Mouse (Mus musculus): ENCODE measurements around the gene Col9a1.
A peak's percentile ranks its signal among the peaks of the same experiment; 100 is the strongest.

Gene Col9a1

DNA sequence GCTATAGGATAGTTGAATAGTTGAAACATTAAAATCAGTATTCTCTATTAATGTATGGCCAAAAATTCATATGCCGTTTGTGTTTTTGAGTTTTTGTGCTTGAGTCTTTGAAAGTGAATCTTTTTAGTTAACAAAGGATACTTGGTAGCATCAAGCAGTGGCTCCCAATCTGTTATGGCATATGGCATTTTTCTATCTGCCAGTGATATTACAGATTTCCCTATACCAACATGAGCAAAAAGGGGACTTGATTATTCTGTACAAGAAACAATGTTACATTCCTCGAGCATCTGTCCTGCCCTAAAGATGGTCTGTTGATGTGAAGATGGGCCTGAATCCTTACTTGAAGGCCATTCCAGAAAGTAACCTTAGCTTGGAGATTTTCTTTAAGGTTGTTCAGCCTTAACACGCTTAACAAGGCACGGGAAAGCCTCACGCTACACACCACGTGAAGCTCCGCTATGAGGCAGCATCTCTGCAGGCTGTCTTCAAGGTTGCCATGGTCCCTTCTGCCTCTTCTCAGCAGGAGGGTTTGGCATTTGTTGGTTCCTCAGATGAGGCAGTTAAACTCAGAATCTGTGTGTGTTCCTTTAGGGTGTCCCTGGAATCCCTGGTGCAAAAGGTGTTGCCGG lies 45.7 kb downstream of the Col9a1 start:
- DNase-seq = no peak

DNA sequence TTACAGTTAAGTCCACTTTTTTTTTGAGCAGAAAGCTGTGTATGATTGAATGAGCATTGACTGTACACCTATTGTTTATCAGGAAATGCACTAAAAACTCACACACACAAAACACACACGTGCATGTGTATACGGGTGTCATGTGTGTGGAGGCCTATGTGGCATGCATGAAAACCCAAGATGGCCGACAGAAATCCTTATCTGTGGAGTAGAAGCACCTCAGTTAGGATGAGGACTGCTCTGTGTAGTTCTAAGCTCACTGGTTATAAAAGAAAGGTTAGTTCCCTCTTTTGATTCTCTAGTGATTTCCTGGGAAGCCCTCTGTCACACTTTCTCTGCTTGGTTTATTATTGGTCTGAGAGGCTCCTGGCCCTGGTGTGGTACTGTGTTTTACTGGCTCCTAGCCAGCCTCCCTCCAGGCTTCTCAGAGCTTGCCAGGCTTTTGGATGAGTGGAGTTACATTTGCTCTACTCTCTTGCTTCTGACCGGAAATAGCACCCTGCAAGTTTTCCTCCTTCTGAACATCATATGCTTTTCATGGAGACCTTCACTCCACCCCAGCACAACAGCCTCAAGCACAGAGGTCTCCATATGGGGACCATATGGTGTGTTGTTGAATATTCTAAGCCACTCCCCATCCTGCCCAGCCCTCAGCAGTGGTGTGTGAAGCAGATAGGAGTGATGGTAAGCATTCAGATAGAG lies 48.6 kb downstream of the Col9a1 start:
- DNase-seq = no peak

DNA sequence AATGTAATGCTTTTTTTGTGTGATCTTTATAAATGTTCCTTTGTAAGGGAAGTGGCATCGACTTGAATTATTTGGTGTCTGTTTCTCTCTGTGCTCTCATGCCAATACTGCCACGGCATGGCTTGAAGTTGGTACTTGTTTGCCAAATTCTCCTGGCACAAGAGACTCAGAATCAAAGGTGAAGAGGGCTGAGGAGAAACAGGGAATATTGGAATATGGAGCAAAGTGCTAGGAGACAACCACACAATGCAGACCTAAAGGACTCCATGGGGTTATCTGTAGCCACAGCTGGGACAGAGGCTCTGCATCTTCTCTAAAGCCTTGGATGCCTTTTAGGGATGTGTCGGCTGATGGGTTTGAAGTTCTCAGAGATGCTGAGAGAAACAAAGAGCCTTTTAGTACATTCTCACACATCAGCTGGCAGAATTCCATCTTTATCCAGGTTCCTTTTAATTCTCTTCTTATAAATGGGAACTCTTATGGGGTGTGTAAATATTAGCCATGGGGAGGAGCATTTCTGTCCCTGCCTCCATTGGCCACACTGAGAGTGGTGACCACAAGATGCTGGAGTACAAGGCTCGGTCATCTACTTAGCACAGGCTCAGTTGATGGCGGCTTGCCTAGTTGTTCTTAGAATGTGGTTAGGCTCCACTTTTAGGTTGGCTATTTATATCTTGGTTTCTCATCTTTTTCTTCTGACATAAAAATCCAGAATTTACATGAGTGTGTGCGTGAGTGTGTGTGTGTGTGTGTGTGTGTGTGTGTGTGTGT lies 49.7 kb downstream of the Col9a1 start:
- DNase-seq = no peak

DNA sequence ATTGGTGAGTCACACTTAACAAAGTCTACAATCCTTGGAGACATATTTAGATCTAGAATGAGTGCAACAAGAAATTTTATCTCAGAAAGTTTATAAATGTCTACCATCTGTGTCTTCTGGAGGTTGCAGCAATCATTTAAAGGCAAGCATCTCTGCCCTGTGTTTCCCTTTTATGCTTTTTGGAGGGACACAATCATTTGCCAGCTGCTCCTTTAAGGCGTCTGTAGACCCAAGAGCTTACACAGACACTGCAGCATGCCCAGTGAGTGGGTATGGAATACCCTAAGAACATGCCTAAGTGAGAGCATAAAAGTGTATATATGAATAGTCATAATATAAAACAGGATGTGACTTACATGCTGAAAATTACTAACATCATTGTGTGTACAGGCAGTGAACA lies 52.1 kb downstream of the Col9a1 start:
- DNase-seq = no peak

DNA sequence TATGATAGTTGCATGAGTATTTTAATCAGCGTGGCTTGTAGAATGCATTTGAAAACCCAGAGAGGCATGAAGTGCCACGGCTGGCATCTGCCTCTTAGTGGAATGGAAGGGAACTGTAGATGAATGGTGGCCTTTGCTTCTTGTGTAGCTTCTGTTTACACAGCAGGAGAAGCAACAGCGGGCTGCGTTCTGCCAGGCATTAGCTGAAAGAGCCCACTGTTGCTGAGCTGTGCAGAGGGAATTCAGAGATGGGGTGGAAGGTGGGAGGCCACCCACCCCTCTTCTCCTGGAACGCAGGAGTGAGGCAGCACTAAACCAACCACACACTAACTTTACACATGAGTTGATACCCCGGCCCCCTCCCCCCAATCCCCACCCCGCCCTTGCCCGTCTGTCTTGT lies 53.0 kb downstream of the Col9a1 start:
- DNase-seq = no peak

DNA sequence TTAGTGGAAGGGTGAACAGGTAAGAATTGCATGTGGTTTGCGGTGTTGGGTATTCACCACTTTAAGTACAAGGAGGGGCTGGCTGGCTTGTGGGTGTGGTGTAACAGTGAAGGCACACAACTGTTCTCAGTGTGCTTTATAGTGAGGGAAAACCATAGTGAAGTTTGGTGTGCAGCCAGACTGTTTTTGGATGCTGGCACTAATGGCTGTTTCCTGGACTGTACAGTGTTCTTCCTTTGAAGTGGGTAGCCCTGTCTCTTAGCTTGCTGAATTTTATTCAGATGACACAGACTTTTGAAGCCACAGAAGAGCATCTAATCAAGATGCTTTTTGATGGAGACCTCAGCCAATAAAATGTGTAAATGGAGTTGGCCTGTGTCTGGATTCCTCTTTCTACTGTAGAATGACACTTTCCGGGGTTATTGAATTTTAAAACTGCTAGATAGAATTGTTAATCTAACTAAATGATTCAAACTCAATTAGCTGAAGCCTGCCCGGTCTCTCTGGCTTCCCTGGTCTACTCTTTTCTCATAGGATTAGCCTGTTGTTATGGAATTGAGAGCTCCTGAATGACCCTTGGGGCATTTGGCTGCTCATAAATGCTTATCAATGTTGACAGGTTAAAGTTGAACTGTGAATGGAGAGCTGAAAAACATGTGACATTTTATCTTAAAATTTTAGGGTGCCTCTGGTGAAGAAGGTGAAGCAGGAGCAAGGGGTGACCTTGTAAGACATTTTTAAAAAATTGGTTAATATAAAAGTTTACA lies 54.3 kb downstream of the Col9a1 start:
- no peak for DNase-seq

DNA sequence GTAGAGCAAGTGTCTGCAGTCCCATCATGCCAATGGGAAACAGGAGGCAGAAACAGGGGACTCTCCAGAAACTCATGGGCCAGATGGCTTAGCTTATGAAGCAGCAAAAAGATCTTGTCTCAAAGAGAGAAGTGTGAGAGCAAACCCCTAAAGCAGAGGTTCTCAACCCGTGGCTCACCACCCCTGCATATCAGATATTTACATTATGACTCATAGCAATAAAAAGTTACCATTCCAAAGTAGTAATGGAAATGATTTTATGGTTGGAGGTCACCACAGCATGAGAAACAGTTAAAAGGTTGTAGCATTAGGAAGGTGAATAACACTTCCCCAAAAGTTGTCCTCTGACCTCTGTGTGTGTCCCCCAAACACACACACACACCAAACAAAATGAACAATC lies 58.9 kb downstream of the Col9a1 start:
- DNase-seq = no peak

DNA sequence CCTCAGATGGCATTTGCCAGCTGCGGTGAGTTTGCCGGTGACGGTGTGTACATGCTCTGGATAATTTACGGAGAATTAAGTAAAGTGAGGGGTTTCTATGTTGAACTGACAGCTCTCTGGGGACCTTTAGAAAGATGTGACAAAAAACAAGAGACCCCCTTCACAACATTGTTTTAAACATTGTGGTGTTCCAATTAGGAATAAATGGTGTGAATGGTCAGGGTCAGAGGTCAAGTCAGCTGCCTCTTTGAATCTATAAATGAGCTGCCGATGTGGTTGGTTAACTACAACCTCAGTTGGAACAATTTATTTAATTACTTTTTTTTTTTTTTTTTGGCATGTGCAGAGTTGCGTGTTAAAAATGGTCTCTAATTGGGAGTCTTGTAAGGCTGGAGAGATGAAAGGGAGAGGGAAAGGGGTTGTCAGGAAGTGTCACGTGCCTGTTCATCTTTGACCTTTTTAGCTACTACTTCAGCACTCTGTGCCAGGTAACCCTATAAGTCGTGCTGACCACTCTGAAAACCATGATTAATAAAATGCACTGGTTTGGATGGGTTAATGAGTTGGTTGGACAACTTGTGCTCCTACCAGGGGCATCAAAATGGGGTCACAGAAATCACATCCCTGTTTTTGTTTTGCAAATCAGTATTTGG lies 62.8 kb downstream of the Col9a1 start:
- no peak for DNase-seq

DNA sequence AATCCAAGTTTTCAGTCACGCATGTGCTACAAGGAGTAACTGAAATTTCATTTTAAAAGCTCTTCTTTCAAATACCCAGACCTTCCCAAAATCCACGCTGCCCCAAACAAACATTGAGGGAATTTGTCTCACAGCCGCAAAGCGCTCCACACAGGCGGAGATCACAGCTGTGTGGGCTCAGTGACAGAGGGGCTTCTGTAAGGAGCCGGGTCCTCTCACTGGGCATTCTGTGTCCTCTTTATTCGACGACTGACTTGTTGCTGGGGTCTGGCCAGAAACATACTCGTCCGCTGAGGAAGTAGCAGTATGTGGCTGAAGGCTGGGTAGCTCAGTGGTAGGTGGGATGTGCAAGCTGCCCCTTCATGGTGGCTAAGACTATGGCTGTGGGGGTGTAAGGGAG lies 67.5 kb downstream of the Col9a1 start:
- no peak for DNase-seq

DNA sequence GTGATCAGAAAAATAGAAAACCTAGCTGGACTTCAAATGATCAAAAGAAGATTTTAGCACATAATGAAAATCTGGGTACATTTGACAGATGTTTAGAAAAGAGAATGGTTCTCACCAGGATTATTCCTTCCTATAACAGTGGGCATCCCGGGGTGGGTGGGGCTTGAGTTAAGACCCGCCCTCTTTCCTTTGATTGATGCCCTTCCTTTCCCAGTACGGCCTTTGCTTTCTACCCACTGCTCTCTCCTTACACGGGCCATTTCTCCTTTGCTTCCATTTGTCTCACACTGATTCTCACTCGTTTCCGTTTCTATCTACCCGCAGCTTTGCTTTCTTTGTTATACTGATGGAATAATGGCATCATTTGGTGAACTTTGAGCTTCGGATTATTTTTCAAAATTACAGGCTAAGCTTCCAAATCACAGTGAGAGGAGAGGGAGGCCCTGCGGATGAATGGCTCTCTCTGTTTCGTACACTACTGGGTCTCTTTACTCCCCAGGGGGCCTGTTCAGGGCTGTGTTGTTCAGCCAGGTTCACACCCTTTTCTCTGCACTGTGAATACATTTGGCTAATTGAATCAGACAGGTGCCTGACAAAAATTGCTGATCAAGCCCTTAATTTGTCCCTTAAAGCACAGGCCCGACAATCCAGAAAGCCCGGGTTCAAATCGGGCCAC lies 68.4 kb downstream of the Col9a1 start:
- no peak for DNase-seq

DNA sequence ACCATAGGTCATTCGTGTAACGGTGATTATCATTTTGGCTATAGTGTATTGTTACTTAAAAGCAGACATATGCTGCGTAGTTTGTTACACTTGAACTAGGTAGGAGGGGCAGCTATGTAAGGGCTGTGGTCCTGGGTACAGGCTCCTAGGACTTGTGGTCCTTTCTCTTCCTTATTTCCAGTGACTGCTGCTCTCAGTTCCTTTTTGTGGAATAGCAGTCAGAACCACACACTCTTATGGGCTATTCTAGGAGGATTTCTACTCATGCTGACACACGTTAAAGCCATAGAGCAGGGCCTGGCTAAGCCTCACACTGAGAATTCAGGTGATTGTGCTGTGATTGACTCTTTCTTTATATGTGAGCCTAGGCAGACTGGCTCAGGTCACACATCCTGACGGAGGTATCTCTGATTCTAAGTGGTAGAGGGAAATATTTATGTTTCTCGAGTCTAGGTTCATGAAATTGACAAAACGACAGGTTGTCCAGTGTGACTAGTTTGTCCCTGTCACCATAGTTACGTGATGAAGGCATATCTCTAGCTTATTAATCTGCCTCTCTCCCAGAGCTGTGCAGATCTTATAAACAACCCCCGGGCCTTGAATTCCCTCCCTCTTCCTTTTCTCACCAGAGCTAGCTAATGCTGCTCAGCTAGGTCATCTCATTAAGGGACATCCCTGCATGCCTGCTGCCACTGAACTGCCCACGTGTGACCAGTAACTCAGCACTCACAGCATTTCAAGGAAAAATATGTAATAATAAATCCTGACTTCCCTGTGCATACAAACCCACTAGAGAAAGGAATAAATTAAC lies 71.1 kb downstream of the Col9a1 start:
- no peak for DNase-seq

DNA sequence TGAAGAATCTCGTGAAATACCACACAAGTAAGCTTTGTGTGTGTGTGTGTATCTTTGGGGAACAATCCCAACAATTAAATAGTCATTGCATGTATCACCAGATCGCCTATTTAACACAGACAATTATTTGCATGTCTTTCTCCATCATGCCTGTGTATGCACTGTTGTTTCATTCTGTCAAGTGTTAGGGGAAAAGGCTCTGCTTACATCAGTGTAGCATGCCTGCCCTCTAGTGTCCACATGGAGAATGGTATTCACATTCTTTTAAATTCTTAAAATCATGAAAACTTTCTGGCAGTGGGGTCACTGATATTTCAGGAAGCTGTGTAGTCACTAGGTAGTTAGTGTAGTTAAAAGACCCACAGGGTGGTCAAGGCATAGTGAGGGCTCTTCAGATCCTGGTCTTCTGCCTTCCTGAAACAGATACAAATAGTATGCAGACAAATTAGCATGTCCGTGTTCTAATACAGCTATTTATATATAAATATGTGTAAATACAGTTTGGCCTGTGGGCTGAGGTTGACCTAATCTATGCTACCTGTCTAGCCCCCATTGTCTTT lies 71.8 kb downstream of the Col9a1 start:
- peak in 1 of 2 experiments; percentile 23 for DNase-seq

DNA sequence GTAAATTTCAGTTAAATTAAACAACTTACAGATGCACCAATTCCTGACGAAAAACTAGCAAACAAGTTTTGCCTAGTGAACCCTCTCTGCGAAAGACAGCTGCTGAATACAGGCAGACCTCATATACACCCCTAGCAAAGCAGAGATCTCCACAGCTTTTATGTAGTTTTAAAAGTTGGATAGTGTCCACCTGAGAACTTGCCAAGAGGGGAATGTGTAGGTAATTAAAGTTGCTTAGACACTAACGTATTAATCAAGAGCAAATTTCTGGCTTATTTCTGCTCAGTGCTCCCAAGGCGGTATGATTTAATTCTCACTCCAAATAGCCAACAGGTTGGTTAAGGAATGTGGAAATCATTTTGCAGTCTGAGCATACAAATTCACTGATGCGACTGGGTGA lies 80.6 kb downstream of the Col9a1 start:
- DNase-seq = no peak

DNA sequence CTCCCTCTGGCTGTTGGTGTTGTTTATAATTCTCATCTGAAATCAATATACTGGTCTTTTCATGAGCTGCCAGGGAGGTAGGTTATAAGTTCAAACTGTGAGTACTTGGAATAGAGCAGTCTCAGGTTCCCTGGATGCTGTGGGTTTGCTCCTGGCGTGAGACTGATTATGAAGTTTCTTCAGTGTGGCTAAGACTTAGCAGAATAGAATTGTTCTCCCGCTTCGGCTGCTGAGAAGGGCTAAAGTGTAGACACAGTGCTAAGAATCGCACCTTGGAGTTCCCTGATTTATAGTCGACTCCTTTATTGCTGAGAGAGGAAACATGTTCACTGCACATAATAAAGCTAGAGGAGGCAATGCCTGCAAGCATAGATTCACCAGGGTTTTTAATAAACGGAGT lies 82.0 kb downstream of the Col9a1 start:
- no peak for DNase-seq

DNA sequence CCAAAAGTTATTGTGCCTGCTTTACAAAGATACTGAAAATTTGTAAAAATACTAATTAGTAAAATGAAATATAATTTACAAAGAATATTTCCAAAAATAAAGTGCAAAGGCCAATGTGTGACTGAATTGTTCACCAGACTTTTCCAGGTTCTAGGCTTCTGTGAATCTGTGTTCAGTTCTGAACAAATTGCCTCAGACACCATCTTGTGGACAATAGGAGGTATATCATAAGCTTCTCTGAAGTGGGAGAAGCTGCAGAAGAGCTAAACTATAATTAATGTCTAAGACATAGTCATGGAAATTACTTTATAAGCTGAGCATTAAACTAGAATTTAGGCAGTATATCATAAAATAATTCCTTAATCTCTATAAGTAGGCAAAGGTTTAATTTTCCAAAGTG lies 83.8 kb downstream of the Col9a1 start:
- no peak for DNase-seq

DNA sequence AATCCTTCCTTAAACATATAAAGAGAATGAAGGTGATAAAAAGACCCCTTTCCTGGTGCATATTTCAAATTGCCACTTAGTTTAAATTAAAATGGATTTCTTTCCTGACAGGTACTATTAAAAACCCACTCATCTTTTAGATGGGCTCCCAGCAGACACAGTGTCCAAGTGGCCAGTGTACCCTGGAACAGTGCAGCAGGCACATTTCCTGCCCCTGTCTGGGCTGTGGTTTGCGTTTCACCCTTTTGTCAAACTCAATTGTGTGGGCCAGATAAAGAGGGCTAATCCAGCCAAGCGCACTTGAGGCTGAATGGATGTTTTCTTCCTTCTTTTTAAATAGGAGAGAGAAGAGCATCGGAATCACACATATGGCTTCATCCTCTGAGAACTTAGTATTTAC lies 89.6 kb downstream of the Col9a1 start:
- no peak for DNase-seq

DNA sequence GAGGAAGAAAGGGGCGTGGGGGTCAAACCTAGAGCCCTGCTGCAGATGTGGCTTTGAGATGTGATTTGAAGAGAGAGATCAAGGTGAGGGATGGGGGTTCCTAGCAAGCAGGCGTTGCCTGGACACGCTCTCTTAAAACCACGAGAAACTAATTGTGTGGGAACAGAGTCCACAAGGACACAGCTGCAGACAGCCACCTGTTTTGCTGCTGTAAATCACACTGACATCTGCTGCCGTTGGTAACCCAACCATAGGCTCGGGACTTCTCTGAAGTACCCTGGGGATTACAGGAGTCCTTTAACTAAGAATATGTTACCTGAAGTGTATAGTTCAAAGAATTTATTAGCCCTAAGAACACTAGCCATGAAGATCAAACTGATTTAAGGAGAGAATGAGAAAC lies 109.0 kb downstream of the Col9a1 start:
- no peak for DNase-seq

DNA sequence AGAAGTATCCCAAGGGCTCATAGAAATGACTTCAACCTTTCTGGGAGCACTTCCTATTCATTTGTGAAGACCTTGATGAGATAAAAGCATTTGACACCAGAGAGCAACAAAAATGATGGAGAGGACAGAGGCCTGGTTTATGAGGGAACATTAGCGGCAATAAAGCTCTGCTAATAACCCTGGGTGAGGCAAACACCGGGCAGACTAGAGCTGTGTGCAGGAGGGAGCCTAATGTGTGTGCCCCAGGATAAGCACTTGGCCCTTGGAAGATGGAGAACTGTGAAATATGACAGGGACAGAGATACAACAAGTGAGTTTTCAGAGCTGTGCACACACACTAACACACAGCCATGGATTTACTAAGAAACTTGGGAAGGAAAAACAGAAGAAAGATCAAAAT lies 115.1 kb downstream of the Col9a1 start:
- no peak for DNase-seq

DNA sequence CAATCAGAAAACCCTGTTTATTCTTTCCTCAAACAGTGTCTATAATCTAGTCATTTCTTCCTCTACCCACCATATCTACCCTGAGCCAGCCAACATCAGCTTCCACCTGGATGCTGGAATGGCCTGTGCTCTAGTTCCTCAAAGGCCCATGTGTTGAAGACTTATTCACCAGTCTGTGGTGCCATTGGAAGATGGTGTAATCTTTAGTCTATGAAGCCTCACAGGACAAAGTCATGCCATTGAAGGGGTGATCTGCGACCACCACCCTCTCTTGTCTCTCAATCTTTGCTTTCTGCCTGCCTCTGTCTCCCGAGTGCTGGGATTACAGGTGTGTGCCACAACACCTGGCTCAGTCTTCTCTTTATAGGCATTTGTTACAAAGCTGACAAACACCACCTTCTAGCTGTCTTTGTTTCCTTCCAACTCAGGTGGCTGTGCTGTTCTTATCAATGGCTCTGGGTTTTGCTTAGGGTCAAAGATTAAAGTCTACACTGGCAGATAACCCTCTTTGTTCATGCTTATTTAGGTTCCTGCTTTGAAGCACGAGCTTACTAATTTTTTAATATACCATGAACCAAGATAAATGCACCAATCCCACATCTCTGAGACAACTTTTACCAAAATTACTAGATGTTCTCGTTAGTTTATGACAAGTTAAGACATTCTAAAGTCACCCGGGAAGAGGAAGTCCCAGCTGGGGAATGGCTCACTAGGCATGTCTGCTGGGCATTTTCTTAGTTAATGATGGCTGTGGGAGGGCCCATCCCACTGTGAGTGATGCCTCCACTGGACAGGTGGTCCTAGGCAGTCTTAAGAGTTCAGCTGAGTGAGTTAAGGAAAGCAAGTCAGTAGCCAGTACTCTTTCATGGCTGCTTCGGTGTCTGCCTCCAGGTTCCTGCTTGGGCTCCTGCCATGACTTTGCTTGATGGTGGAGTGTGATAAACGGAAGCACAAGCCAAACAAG lies 117.9 kb downstream of the Col9a1 start:
- DNase-seq = no peak

DNA sequence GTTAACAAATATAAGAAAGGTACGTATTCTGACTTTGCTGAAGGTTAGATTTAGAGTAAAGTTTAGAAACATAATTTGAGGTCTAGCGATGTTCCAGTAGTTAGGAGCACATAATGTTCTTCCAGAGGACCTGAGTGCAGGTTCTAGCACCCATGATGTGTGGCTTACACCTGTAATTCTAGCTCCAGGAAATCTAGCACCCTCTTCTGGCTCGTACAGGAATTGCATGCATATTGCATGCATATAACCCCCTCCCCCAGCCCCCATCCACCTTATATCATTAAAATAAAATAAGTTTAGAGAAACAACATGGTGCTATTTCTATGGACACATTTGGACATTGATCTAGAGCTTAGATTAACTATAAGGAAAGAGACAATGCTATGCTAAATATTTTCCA lies 123.3 kb downstream of the Col9a1 start:
- no peak for DNase-seq

Measured in lung, postnatal 4 days (tissue).